Mouse (Mus musculus) right cerebral cortex, adult 2 months (tissue): Measurements from ENCODE around the gene Oaz2.

Experiments
- DNase-seq, 2 experiments: peaks; one replicate each; pipeline ENCODE4 v3.0.0; 2021 to 2022; ENCODE audit warnings: low spot score in 2 of 2

Gene Oaz2

GRCm38 (mm10) chr9:65667701-65668100, at the start of gene Oaz2:
Gene Oaz2, plus strand, starts transcription at chr9:65668001.
- DNase-seq: no peak

DNA sequence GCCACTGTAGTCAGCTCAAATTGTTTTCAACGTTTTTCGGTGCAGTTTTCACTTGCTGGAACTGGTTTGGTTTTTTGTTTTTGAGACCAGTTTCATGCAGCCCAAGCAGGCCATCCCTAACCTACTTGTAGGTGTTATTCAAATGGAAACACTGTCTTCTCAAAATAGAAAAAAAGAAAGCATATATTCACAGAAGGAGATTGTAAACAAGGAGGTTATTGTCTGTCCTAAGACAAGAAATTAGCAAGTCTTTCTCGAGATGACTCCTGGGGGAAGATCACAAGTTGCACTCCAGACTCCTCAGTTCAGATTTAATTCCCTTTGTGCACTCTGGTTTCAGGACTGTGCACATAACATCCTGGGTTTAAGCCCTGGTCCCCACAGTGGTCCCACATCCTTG, 48.5 kb upstream of the Oaz2 start:
- no peak for DNase-seq

- DNase-seq: no peak
These were observed 46.6 kb upstream of the Oaz2 start for GRCm38 (mm10) chr9:65621196-65621595.

- DNase-seq: no peak
These were observed 46.1 kb upstream of the Oaz2 start for GRCm38 (mm10) chr9:65621666-65622065.

GRCm38 (mm10) chr9:65622826-65623225, 45.0 kb upstream of the Oaz2 start:
- no peak for DNase-seq

- DNase-seq: no peak
These were observed 43.5 kb upstream of the Oaz2 start for GRCm38 (mm10) chr9:65624266-65624665.

DNA sequence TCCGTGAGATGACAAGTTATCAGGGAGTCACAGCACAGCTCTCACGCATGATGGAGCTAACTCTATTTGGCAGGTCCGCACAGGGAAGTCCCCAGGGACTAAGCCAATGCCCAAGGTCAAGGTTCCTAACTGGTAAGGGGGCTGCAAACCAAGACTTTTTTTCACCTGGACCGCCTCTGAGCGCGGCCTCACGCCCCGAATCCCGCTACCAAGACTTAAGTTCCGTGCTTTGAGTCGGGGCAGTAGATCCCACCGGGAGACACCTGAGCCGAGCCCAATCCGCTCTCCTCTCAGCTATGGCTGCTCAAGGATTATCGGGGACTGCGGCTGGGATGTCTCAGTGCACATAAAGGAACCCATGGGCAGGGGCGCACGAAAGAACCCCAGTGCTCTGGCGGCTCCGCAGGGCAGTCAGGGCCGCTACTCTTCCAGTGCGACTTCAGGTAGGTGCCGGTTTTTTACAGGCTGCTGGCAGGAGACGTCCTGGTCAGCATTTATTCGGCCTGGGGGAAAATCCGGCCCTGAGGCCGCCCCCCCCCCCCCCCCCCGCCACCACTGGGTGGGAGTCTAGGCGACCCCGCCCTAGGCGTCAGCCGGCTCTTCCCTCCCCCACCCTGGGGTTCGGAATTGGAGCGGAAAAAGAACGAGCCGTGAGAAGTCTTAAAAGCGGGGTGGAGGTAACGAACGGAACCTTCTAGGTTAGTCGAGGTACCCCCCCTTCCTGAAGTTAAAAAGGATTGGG, 38.6 kb upstream of the Oaz2 start, which contains the start of gene Rbpms2:
Gene Rbpms2, plus strand, starts transcription at position 624 of the 742 bp plus-strand sequence.
- DNase-seq: peak in 1 of 2 experiments; percentile 2

DNA sequence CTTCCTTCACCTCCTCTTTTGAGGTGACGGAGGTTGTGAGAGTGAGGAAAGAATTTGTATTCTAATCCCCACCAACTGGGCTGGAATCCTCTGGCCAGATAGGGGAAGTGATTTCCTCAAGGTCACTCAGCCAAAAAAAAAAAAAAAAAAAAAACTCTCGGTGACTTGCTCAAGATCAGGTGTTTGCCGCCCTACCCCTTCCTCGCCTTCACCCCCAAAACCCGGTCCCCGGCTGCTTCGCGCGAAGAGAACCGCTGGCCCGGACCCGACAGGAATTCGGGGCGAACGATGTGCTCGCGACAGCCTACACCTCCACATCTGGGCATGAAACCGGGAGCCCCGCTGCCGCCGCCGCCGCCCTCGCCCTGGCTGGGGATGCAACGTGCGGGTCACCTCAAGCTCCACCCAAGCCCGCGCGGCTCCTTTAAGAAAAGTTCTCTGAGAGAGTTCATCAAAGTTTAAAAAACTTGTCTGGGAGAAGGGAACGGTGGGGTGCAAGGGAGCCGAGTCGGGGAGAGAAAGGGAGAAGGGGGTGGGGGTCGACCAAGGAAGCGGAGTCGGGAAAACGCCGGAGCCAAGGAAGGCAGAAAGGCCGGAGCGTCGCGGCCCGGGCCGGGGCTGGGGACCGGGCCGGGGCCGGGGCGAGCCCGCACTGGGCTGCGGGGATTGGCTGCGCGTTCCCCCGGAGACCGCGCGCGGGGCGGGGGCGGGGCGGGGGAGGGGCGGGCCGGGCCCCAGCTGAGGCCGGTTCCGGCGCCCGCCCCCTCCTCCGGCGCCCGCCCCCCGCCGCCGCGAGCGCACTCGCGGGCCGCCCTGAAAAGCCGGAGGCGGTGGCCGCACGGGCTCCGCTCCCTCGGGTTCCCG, 37.8 kb upstream of the Oaz2 start:
- DNase-seq: peak in 1 of 2 experiments; percentile 2

- peak in 1 of 2 experiments; percentile 10 for DNase-seq
These were observed 37.0 kb upstream of the Oaz2 start for GRCm38 (mm10) chr9:65630631-65631353.

- no peak for DNase-seq
These were observed 36.3 kb upstream of the Oaz2 start for GRCm38 (mm10) chr9:65631354-65632021.

- no peak for DNase-seq
These were observed 32.0 kb upstream of the Oaz2 start for GRCm38 (mm10) chr9:65635766-65636165.

GRCm38 (mm10) chr9:65636926-65637325, 30.9 kb upstream of the Oaz2 start:
- DNase-seq: no peak

DNA sequence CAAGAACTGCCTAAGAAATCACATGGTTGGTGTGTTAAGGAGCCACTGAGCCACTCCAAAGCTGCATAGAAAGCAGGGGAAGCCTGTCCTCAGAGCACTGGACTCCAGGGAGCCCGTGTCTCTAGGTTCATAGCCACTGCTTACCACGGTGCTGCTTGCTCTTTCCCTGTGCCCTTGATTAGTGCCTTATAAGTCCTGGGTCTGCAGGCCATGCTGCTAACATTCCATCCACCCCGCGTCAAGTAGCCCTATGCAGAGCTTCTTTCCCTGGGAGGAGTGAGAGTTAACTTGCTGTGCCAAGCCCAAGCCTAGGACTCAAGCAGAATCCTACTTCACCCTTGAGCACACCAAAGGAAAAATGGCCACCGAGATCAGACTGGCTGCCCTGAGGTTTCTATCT, 28.7 kb upstream of the Oaz2 start:
- no peak for DNase-seq

- DNase-seq: no peak
These were observed 26.9 kb upstream of the Oaz2 start for GRCm38 (mm10) chr9:65640838-65641410.

DNA sequence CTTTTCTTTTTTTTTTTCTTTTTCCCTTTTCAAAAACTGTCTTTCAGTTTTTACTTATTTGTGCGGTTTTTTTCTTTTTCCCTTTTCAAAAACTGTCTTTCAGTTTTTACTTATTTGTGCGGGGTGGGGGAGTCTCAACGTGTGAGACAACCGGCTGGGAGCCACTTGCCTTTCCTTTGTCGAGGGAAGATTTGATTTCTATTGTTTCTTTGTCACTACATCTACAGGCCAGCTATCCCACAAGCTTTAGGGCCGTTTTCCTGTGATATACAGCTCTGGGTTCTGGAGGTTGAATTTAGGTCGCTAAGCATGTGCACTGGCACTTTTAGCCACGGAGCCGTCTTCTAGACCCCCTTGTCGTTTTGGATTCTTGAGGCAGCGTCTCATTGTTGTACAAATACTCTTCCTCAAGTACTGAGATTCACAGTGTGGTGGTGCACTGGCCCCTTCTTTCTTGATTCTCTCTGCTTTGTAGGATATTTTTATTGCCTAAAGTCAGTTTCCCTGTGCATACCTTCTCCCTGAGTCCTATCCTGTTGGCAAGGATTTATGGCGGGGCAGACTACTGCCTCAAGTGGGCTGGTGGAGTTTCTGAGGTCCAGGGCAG, 26.3 kb upstream of the Oaz2 start:
- no peak for DNase-seq

DNA sequence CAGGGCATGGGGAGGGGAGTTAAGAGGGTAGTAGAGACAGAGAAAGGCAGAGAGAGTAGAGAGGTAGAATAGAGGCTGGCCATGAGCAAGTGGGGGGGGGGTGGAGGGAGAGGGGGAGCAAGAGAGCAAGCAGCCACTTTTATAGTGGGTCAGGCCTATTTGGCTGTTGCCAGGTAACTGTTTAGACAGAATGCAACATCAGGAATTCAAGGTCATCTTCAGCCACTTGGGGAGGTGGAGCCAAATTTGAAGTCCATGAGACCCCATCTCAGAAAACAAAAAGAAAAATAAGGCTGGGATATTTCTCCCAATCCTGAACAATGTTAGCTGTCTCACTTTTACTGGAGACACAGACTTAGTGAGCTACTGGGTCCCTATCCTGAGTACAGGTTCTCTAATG, 25.3 kb upstream of the Oaz2 start:
- DNase-seq: no peak

GRCm38 (mm10) chr9:65644960-65645359, 22.8 kb upstream of the Oaz2 start:
- DNase-seq: no peak

- DNase-seq: no peak
These were observed 21.8 kb upstream of the Oaz2 start for GRCm38 (mm10) chr9:65645984-65646383.

DNA sequence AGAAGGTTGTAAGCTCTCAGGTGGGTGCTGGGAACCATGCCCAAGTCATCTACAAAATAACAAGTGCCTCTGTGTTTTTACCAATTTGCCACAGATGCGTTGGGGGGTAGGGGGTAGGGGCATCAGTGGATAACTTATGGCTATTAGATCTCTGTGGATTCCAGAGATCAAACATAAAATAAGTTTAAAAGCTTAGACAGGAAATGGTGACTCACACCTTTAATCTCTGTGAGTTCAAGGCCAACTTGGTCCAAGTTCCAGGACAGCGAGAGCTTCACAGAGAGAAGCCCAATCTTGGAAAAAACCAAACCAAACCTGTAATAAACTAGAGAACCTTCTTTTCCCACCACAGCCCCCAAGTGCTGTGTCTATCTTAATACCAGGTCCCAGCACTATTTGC, 21.0 kb upstream of the Oaz2 start:
- DNase-seq: no peak

DNA sequence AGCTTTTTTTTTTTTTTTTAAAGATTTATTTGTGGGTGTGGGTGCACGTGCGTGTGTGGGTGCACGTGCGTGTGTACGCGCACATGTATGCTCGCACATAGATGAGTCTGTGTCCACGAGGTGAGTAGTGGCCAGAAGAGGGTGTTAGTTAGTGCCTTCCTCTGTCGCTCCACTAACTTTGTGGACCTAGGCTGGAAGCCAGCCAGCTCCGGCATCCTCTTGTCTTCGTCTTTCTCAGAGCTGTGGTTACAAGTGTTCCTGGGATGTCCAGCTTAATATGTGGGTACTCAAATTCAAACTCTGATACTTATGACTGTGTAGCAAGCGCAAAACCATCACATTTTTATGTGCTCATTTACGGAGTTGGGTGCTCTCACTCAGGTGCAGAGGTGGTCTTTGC, 19.1 kb upstream of the Oaz2 start:
- DNase-seq: no peak

DNA sequence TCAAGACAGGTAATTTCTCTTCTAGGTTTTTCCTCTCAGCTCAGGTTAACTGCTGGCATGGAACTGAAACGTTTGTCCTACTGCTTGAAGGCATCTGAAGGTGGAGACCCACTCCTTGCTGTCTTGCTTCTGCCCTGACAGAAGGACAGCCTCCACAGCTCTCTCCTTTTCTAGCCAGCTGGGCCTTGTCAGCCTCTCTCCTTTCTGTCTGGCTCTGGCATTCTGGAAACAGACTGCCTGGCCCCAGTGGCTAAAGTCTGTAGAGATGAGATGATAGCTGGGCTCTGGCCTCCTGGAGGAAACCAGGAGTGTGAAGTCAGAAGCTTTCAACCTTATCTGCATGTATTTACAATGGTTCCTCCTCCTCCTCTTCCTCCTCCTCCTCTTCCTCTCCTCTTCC, 17.8 kb upstream of the Oaz2 start:
- DNase-seq: no peak
